ENCODE assay signal across 32 mouse cellular contexts in genomic region chr10:129966232-129966631, GRCm38 (mm10). TPM values are rescaled to one million over a fixed set of nuclear protein-coding genes. Genes with fewer than 3 reads are reported as not detected.
"Had no signal": no experiment of that assay in that cellular context is flagged by ENCODE, and none has a peak within 500 bp of the region (broad histone marks: within the 10 kb centered on the region; RNA-seq: fewer than 3 reads in every experiment).

No protein-coding gene starts in this region.

RNA-seq across cellular contexts. Expression of gene Olfr819, which starts 0.8 kb away (rescaled TPM):
- total RNA-seq: common myeloid progenitor, adult 5-6 weeks; forebrain, postnatal 0 days; gastrocnemius, adult 18-20 months; gastrocnemius, adult 2 months; gastrocnemius, adult 8-10 months; gastrocnemius, postnatal 10 days; gastrocnemius, postnatal 14 days; gastrocnemius, postnatal 25 days; gastrocnemius, postnatal 36 days; gastrocnemius, postnatal 4 days; granulocyte monocyte progenitor cell, adult 5-6 weeks; heart, adult 18-20 months; heart, adult 2 months; heart, adult 8-10 months had no signal
- polyA plus RNA-seq: cortical plate, adult 2 months; embryonic facial prominence, embryonic 10.5 days; embryonic facial prominence, embryonic 11.5 days; embryonic facial prominence, embryonic 12.5 days; embryonic facial prominence, embryonic 13.5 days; embryonic facial prominence, embryonic 14.5 days; embryonic facial prominence, embryonic 15.5 days; erythroblast, embryonic 14.5 days; forebrain, embryonic 10.5 days; forebrain, embryonic 11.5 days; forebrain, embryonic 12.5 days; forebrain, embryonic 13.5 days; forebrain, embryonic 14.5 days; forebrain, embryonic 15.5 days; forebrain, embryonic 16.5 days; forebrain, postnatal 0 days; frontal cortex, adult 2 months; gonadal fat pad, adult 2 months; heart, adult 2 months; heart, embryonic 10.5 days had no signal

RNA-seq across cellular contexts. Expression of gene Olfr247, which starts 9.7 kb away (rescaled TPM):
- total RNA-seq: common myeloid progenitor, adult 5-6 weeks; forebrain, postnatal 0 days; gastrocnemius, adult 18-20 months; gastrocnemius, adult 2 months; gastrocnemius, adult 8-10 months; gastrocnemius, postnatal 10 days; gastrocnemius, postnatal 14 days; gastrocnemius, postnatal 25 days; gastrocnemius, postnatal 36 days; gastrocnemius, postnatal 4 days; granulocyte monocyte progenitor cell, adult 5-6 weeks; heart, adult 18-20 months; heart, adult 2 months; heart, adult 8-10 months had no signal
- polyA plus RNA-seq: cortical plate, adult 2 months; embryonic facial prominence, embryonic 10.5 days; embryonic facial prominence, embryonic 11.5 days; embryonic facial prominence, embryonic 12.5 days; embryonic facial prominence, embryonic 13.5 days; embryonic facial prominence, embryonic 14.5 days; embryonic facial prominence, embryonic 15.5 days; erythroblast, embryonic 14.5 days; forebrain, embryonic 10.5 days; forebrain, embryonic 11.5 days; forebrain, embryonic 12.5 days; forebrain, embryonic 13.5 days; forebrain, embryonic 14.5 days; forebrain, embryonic 15.5 days; forebrain, embryonic 16.5 days; forebrain, postnatal 0 days; frontal cortex, adult 2 months; gonadal fat pad, adult 2 months; heart, adult 2 months; heart, embryonic 10.5 days had no signal

RNA-seq across cellular contexts. Expression of gene Olfr818, which starts 17.3 kb away (rescaled TPM):
- total RNA-seq: common myeloid progenitor, adult 5-6 weeks; forebrain, postnatal 0 days; gastrocnemius, adult 18-20 months; gastrocnemius, adult 2 months; gastrocnemius, adult 8-10 months; gastrocnemius, postnatal 10 days; gastrocnemius, postnatal 14 days; gastrocnemius, postnatal 25 days; gastrocnemius, postnatal 36 days; gastrocnemius, postnatal 4 days; granulocyte monocyte progenitor cell, adult 5-6 weeks; heart, adult 18-20 months; heart, adult 2 months; heart, adult 8-10 months had no signal
- polyA plus RNA-seq: cortical plate, adult 2 months; embryonic facial prominence, embryonic 10.5 days; embryonic facial prominence, embryonic 11.5 days; embryonic facial prominence, embryonic 12.5 days; embryonic facial prominence, embryonic 13.5 days; embryonic facial prominence, embryonic 14.5 days; embryonic facial prominence, embryonic 15.5 days; erythroblast, embryonic 14.5 days; forebrain, embryonic 10.5 days; forebrain, embryonic 11.5 days; forebrain, embryonic 12.5 days; forebrain, embryonic 13.5 days; forebrain, embryonic 14.5 days; forebrain, embryonic 15.5 days; forebrain, embryonic 16.5 days; forebrain, postnatal 0 days; frontal cortex, adult 2 months; gonadal fat pad, adult 2 months; heart, adult 2 months; heart, embryonic 10.5 days had no signal

RNA-seq across cellular contexts. Expression of gene Gm10310, which starts 18.6 kb away (rescaled TPM):
- total RNA-seq: common myeloid progenitor, adult 5-6 weeks; forebrain, postnatal 0 days; gastrocnemius, adult 18-20 months; gastrocnemius, adult 2 months; gastrocnemius, adult 8-10 months; gastrocnemius, postnatal 10 days; gastrocnemius, postnatal 14 days; gastrocnemius, postnatal 25 days; gastrocnemius, postnatal 36 days; gastrocnemius, postnatal 4 days; granulocyte monocyte progenitor cell, adult 5-6 weeks; heart, adult 18-20 months; heart, adult 2 months; heart, adult 8-10 months had no signal
- polyA plus RNA-seq: cortical plate, adult 2 months; embryonic facial prominence, embryonic 10.5 days; embryonic facial prominence, embryonic 11.5 days; embryonic facial prominence, embryonic 12.5 days; embryonic facial prominence, embryonic 13.5 days; embryonic facial prominence, embryonic 14.5 days; erythroblast, embryonic 14.5 days; forebrain, embryonic 10.5 days; forebrain, embryonic 11.5 days; forebrain, embryonic 12.5 days; forebrain, embryonic 13.5 days; forebrain, embryonic 14.5 days; forebrain, embryonic 15.5 days; forebrain, embryonic 16.5 days; forebrain, postnatal 0 days; frontal cortex, adult 2 months; gonadal fat pad, adult 2 months; heart, adult 2 months; heart, embryonic 10.5 days had no signal

RNA-seq across cellular contexts. Expression of gene Olfr820, which starts 46.2 kb away (rescaled TPM):
- total RNA-seq: common myeloid progenitor, adult 5-6 weeks; forebrain, postnatal 0 days; gastrocnemius, adult 18-20 months; gastrocnemius, adult 2 months; gastrocnemius, adult 8-10 months; gastrocnemius, postnatal 10 days; gastrocnemius, postnatal 14 days; gastrocnemius, postnatal 25 days; gastrocnemius, postnatal 36 days; gastrocnemius, postnatal 4 days; granulocyte monocyte progenitor cell, adult 5-6 weeks; heart, adult 18-20 months; heart, adult 2 months; heart, adult 8-10 months had no signal
- polyA plus RNA-seq: cortical plate, adult 2 months; embryonic facial prominence, embryonic 10.5 days; embryonic facial prominence, embryonic 11.5 days; embryonic facial prominence, embryonic 12.5 days; embryonic facial prominence, embryonic 13.5 days; forebrain, embryonic 10.5 days; forebrain, embryonic 11.5 days; forebrain, embryonic 12.5 days; forebrain, embryonic 13.5 days; forebrain, embryonic 14.5 days; forebrain, embryonic 15.5 days; forebrain, embryonic 16.5 days; forebrain, postnatal 0 days; frontal cortex, adult 2 months; gonadal fat pad, adult 2 months; heart, adult 2 months; heart, embryonic 10.5 days had no signal
